Mouse (Mus musculus): Measurements from ENCODE around the gene Rhd. TPM values are rescaled to one million over a fixed set of nuclear protein-coding genes. Genes with fewer than 3 reads are reported as not detected.
A peak's percentile ranks its signal among the peaks of the same experiment; 100 is the strongest.
"Not testable (repeated sequence)": the region's sequence is repeated elsewhere in the genome, so short reads cannot be mapped to it uniquely, and the experiment has no call there.

Gene Rhd
- polyA plus RNA-seq, 1 experiment from 2014 or later, result 3.0 TPM

DNA sequence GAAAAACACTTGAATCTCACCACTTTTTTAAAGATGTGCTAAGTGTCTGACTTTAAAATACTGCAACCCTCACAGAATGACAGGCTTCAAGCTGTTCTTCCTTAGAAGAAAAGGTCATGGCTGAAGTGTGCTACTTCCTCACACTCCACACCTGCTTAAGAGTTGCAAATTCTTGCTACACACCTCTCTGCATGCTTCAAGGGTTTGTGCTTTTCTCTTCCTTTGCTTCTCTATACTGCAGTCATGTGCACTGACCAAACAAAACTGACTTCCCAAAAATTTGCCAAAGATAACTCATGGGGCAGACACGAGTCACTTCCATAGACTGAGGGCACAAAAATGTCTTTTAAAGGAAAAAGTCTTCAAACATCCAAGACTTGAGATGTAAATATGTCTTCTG, 26.1 kb upstream of the Rhd start:
- Histone ChIP-seq H3K9me3 (ENCODE audit: control insufficient read depth, low read length) (no peaks in the 10 kb centered on the region), H3K9ac (ENCODE audit: low read depth, low read length) (no peak overlapping the region), H3K4me2 (ENCODE audit: low read depth, low read length) (no peak overlapping the region), H3K36me3 (ENCODE audit: control insufficient read depth, insufficient read depth, low read length) (peaks cover 6% of the 10 kb centered on the region), H3K27ac (replicated peaks; ENCODE audit: low read depth, low read length) (no peak overlapping the region), H3K4me3 (ENCODE audit: low read depth, low read length) (no peak overlapping the region), H3K4me1 (ENCODE audit: control insufficient read depth, insufficient read depth, low read length) (no peaks in the 10 kb centered on the region), H3K27me3 (replicated peaks; ENCODE audit: control insufficient read depth, insufficient read depth, low read length) (no peaks in the 10 kb centered on the region)
- ATAC-seq (ENCODE audit: low read depth) (no peak), DNase-seq (ENCODE audit: low spot score) (no peak)
- 67% methylated on average over 1 of the region's 1 CpGs for WGBS

GRCm38 (mm10) chr4:134838706-134839105, 25.6 kb upstream of the Rhd start:
- ATAC-seq (ENCODE audit: low read depth); H3K27ac ChIP-seq (replicated peaks; ENCODE audit: low read depth, low read length); H3K9ac ChIP-seq (ENCODE audit: low read depth, low read length); H3K9me3 ChIP-seq (ENCODE audit: control insufficient read depth, low read length); H3K4me3 ChIP-seq (ENCODE audit: low read depth, low read length); DNase-seq (ENCODE audit: low spot score); H3K4me2 ChIP-seq (ENCODE audit: low read depth, low read length); H3K36me3 ChIP-seq (ENCODE audit: control insufficient read depth, insufficient read depth, low read length); H3K4me1 ChIP-seq (ENCODE audit: control insufficient read depth, insufficient read depth, low read length); H3K27me3 ChIP-seq (replicated peaks; ENCODE audit: control insufficient read depth, insufficient read depth, low read length): not testable (repeated sequence)
- WGBS, result 83% methylated on average over 3 of the region's 3 CpGs

DNA sequence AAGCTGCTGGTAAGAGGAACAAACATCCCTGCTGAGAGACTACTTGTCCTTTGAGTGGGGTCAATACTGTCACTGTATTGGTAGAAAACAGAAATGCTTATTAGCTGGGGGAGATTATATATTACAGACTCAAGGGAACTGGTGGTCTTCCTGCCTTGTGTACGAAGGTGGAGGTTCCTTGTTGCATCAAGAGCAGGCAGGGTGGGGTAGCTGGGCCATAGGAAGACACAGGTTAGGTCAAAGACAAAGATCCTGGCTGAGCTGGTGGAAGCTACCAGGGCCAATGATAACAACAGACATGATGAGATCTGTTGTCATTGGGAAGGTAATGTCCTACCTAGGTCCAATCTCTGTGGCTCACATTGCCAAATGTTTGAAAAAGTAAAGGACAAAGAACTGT, 24.1 kb upstream of the Rhd start:
- Histone ChIP-seq H3K27ac (replicated peaks; ENCODE audit: low read depth, low read length) (no peak overlapping the region), H3K4me3 (ENCODE audit: low read depth, low read length) (no peak overlapping the region), H3K4me2 (ENCODE audit: low read depth, low read length) (no peak overlapping the region), H3K4me1 (ENCODE audit: control insufficient read depth, insufficient read depth, low read length) (no peaks in the 10 kb centered on the region), H3K9me3 (ENCODE audit: control insufficient read depth, low read length) (no peaks in the 10 kb centered on the region), H3K9ac (ENCODE audit: low read depth, low read length) (no peak overlapping the region), H3K27me3 (replicated peaks; ENCODE audit: control insufficient read depth, insufficient read depth, low read length) (no peaks in the 10 kb centered on the region), H3K36me3 (ENCODE audit: control insufficient read depth, insufficient read depth, low read length) (peaks cover 6% of the 10 kb centered on the region; the same call in 1 of the 2 replicates)
- no peak for DNase-seq (ENCODE audit: low spot score)
- no peak for ATAC-seq (ENCODE audit: low read depth)
- 96% methylated on average over 1 of the region's 1 CpGs for WGBS

DNA sequence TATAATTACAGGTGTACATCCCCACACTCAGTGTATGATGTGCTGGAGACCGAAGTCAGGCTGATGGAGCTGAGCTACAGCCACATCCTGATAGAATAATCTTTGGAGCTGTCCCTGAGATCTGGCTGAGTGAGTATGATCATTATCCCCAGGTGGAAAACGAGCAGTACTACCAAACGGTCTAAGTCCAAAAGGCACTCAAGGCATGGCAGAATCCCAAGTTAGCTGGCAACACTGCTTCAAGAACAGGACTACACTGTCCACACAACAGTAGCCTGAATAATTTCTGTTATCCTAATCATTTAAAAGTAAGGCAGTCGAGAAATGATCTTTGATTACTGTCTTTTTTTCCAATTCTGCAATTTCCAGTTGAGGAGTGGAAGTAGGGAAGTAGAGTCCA, 20.8 kb upstream of the Rhd start:
- Histone ChIP-seq H3K4me2 (ENCODE audit: low read depth, low read length) (no peak overlapping the region), H3K27ac (replicated peaks; ENCODE audit: low read depth, low read length) (no peak overlapping the region), H3K27me3 (replicated peaks; ENCODE audit: control insufficient read depth, insufficient read depth, low read length) (no peaks in the 10 kb centered on the region), H3K9me3 (ENCODE audit: control insufficient read depth, low read length) (no peaks in the 10 kb centered on the region), H3K4me3 (ENCODE audit: low read depth, low read length) (no peak overlapping the region), H3K9ac (ENCODE audit: low read depth, low read length) (no peak overlapping the region), H3K36me3 (ENCODE audit: control insufficient read depth, insufficient read depth, low read length) (no peaks in the 10 kb centered on the region), H3K4me1 (ENCODE audit: control insufficient read depth, insufficient read depth, low read length) (peaks cover 10% of the 10 kb centered on the region)
- WGBS, result 84% methylated on average over 4 of the region's 4 CpGs
- no peak for DNase-seq (ENCODE audit: low spot score)
- ATAC-seq (ENCODE audit: low read depth), result no peak

DNA sequence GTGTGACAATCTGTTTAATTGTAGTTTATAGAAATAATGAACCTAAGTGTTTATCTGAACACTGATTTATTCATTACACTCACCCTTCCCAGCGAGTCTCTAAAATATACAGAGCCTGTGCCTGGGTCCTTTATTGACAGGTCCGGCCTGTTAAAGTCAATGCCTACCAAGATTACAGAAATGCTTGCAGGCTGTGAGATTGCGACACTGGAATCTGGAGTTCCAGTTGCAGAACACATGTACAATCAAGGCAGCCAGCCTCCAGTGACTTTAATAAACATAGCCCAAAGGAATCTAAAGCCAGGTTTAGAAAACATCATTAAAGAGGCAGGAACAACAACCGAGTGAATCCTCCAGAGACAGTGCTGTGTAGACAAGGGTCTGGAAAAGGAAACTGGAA, 16.7 kb upstream of the Rhd start:
- WGBS, result 68% methylated on average over 4 of the region's 4 CpGs
- Histone ChIP-seq H3K9ac (ENCODE audit: low read depth, low read length) (no peak overlapping the region), H3K36me3 (ENCODE audit: control insufficient read depth, insufficient read depth, low read length) (no peaks in the 10 kb centered on the region), H3K9me3 (ENCODE audit: control insufficient read depth, low read length) (no peaks in the 10 kb centered on the region), H3K27me3 (replicated peaks; ENCODE audit: control insufficient read depth, insufficient read depth, low read length) (no peaks in the 10 kb centered on the region), H3K4me3 (ENCODE audit: low read depth, low read length) (no peak overlapping the region), H3K4me2 (ENCODE audit: low read depth, low read length) (no peak overlapping the region), H3K27ac (replicated peaks; ENCODE audit: low read depth, low read length) (no peak overlapping the region), H3K4me1 (ENCODE audit: control insufficient read depth, insufficient read depth, low read length) (peaks cover 19% of the 10 kb centered on the region)
- ATAC-seq (ENCODE audit: low read depth) (no peak), DNase-seq (ENCODE audit: low spot score) (no peak)

- no peaks in the 10 kb centered on the region for H3K9me3 ChIP-seq (ENCODE audit: control insufficient read depth, low read length)
- no peaks in the 10 kb centered on the region for H3K36me3 ChIP-seq (ENCODE audit: control insufficient read depth, insufficient read depth, low read length)
- no peak overlapping the region for H3K4me3 ChIP-seq (ENCODE audit: low read depth, low read length)
- H3K27me3 ChIP-seq (replicated peaks; ENCODE audit: control insufficient read depth, insufficient read depth, low read length), result no peaks in the 10 kb centered on the region
- peaks cover 19% of the 10 kb centered on the region for H3K4me1 ChIP-seq (ENCODE audit: control insufficient read depth, insufficient read depth, low read length)
- no peak overlapping the region for H3K27ac ChIP-seq (replicated peaks; ENCODE audit: low read depth, low read length)
- no peak overlapping the region for H3K4me2 ChIP-seq (ENCODE audit: low read depth, low read length)
- WGBS, result 61% methylated on average over 4 of the region's 4 CpGs
- DNase-seq (ENCODE audit: low spot score), result no peak
- ATAC-seq (ENCODE audit: low read depth), result no peak
- no peak overlapping the region for H3K9ac ChIP-seq (ENCODE audit: low read depth, low read length)
These were observed 13.8 kb upstream of the Rhd start for GRCm38 (mm10) chr4:134850551-134850950.

DNA sequence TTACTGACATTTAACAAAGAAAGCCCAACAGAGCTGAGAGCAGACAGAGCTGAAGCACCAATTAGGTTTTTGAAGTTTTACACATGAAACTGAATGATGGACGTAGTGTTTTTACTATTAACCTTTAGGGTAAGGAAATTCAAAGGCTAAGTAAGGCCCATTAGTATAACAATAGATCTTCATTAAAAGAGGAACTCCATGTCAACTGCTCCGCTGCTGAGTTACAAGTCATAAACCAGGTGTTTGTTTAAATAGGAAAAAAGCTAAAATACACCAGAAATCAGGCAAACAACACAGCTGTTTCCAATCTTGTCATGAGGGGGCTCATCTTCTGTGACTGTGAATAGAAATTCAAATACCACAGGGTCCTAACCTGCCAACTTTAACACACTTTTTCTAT, 13.1 kb upstream of the Rhd start:
- Histone ChIP-seq H3K9ac (ENCODE audit: low read depth, low read length) (0 out of 2 replicates have a peak overlapping the region, but pooled peaks have one; percentile 96), H3K36me3 (ENCODE audit: control insufficient read depth, insufficient read depth, low read length) (no peaks in the 10 kb centered on the region), H3K27ac (replicated peaks; ENCODE audit: low read depth, low read length) (no peak overlapping the region), H3K27me3 (replicated peaks; ENCODE audit: control insufficient read depth, insufficient read depth, low read length) (no peaks in the 10 kb centered on the region), H3K4me2 (ENCODE audit: low read depth, low read length) (peak overlapping the region; percentile 86), H3K4me1 (ENCODE audit: control insufficient read depth, insufficient read depth, low read length) (peaks cover 16% of the 10 kb centered on the region), H3K9me3 (ENCODE audit: control insufficient read depth, low read length) (no peaks in the 10 kb centered on the region), H3K4me3 (ENCODE audit: low read depth, low read length) (peak overlapping the region; percentile 95)
- ATAC-seq (ENCODE audit: low read depth), result no peak
- no peak for DNase-seq (ENCODE audit: low spot score)
- WGBS, result 52% methylated on average over 2 of the region's 2 CpGs

- Histone ChIP-seq H3K36me3 (ENCODE audit: control insufficient read depth, insufficient read depth, low read length) (no peaks in the 10 kb centered on the region), H3K27ac (replicated peaks; ENCODE audit: low read depth, low read length) (peak overlapping the region; percentile 87), H3K9ac (ENCODE audit: low read depth, low read length) (peak overlapping the region; percentile 96), H3K4me1 (ENCODE audit: control insufficient read depth, insufficient read depth, low read length) (peaks cover 14% of the 10 kb centered on the region; the same call in 1 of the 2 replicates), H3K9me3 (ENCODE audit: control insufficient read depth, low read length) (no peaks in the 10 kb centered on the region), H3K4me2 (ENCODE audit: low read depth, low read length) (peak overlapping the region; percentile 86), H3K27me3 (replicated peaks; ENCODE audit: control insufficient read depth, insufficient read depth, low read length) (no peaks in the 10 kb centered on the region), H3K4me3 (ENCODE audit: low read depth, low read length) (peak overlapping the region; percentile 95)
- 11% methylated on average over 14 of the region's 14 CpGs for WGBS
- no peak for DNase-seq (ENCODE audit: low spot score)
- no peak for ATAC-seq (ENCODE audit: low read depth)
These were observed 12.5 kb upstream of the Rhd start for GRCm38 (mm10) chr4:134851876-134852275.

- Histone ChIP-seq H3K4me3 (ENCODE audit: low read depth, low read length) (peak overlapping the region; percentile 95), H3K4me2 (ENCODE audit: low read depth, low read length) (peak overlapping the region; percentile 86), H3K9ac (ENCODE audit: low read depth, low read length) (peak overlapping the region; percentile 96), H3K36me3 (ENCODE audit: control insufficient read depth, insufficient read depth, low read length) (no peaks in the 10 kb centered on the region), H3K27me3 (replicated peaks; ENCODE audit: control insufficient read depth, insufficient read depth, low read length) (no peaks in the 10 kb centered on the region), H3K4me1 (ENCODE audit: control insufficient read depth, insufficient read depth, low read length) (peaks cover 13% of the 10 kb centered on the region; the same call in 1 of the 2 replicates), H3K27ac (replicated peaks; ENCODE audit: low read depth, low read length) (peak overlapping the region; percentile 87), H3K9me3 (ENCODE audit: control insufficient read depth, low read length) (no peaks in the 10 kb centered on the region)
- under 1% methylated on average over 22 of the region's 106 CpGs for WGBS
- DNase-seq (ENCODE audit: low spot score), result no peak
- peak; percentile 7; the same call in 1 of the 2 replicates for ATAC-seq (ENCODE audit: low read depth)
These were observed 11.7 kb upstream of the Rhd start for GRCm38 (mm10) chr4:134852438-134853255.

Measured in embryonic facial prominence, embryonic 14.5 days (tissue).